Mouse (Mus musculus): ENCODE results near the gene Acot13.
"Not testable (repeated sequence)": the region's sequence is repeated elsewhere in the genome, so short reads cannot be mapped to it uniquely, and the experiment has no call there.

The Acot13 gene

DNA sequence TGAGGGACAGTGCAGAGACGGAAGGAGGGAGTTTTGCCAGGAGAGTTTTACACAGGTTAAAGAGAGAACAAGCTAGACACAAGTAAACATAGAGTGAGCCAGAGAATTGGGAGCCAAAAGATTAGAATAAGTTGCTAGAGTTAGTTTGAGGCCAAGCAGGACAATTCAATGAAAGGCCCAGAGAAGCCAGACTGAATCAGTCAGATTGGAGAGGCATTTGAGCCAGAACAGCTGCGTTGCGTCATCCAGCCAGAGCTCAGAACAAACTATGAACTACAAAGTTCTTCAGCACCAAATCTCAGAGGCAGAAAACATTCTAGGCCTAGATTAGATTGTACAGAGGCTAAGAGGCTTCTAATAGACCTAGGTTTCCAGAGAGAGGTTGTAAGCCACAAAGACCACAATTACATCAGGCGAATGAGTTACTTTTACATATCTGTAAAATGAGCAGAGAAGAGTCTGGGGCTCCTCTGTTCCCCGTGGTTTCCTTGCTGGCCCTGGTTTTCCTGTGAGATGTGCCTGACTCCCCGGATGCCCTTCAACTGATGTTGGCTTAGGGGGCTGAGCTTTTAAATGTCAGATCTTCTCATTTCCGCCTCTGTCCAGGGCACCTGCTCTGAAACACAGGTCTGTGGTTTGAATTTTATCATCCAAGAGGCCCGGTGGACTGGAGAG lies 52.5 kb downstream of the Acot13 start:
- no peak for DNase-seq

DNA sequence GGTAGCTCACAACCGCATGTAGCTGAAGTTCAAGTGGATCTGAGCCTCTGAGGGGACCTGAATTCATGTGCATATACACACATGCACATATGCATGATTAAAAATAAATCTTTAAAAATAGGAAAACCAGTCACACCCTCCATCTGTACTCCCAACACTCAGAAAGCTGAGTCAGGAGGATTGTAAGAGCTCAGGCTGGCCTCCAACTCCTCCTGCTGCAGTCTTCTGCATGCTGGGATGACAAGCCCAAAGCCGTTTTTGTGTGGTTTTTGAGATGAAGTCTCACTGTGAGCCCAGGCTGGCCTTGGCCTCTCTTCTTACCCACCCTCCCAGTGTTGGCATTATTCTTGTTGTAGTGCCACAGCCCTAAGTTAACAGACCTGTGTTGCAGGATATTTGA lies 53.3 kb downstream of the Acot13 start:
- no peak for DNase-seq

GRCm38 (mm10) chr13:24776146-24776844 lies 55.0 kb downstream of the Acot13 start:
- DNase-seq, result peak; percentile 25

GRCm38 (mm10) chr13:24771482-24771881 lies 59.9 kb downstream of the Acot13 start:
- DNase-seq, result not testable (repeated sequence)
